14 mouse cellular contexts compared by ENCODE assay signal in the genomic region with DNA sequence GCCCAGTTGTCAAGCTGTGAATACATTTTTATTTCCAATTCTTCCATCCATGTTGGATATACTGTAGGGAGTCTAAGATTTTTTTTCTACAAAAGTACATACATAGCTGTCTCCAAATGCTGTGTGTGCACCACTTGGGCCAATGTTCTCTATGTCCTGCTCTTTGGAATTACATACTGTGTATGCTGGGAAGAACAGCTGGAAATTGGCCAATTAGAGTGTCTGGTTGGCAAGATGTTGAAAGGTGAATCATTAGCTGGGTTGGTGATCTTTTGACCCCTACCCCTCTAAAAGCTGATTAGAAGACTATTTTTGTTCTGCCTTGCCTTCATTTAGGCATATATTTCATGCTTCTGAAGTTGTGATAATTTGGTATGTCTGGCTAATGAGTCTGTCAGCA.
"Had no signal": no experiment of that assay in that cellular context is flagged by ENCODE, and none has a peak within 500 bp of the region (broad histone marks: within the 10 kb centered on the region; RNA-seq: fewer than 3 reads in every experiment).

No protein-coding gene starts in this region.

- H3K4me2 ChIP-seq: limb, embryonic 12.5 days; liver, embryonic 13.5 days; lung, embryonic 14.5 days; midbrain, embryonic 11.5 days; midbrain, embryonic 15.5 days; neural tube, embryonic 12.5 days had no signal

- H3K4me3 ChIP-seq: limb, embryonic 12.5 days; liver, embryonic 13.5 days; midbrain, embryonic 15.5 days; neural tube, embryonic 12.5 days had no signal

- ATAC-seq: inflammation-experienced regulatory T-cells, adult 6 months; intestine, postnatal 0 days; midbrain, embryonic 15.5 days had no signal

- H3K27me3 ChIP-seq: limb, embryonic 12.5 days; liver, embryonic 13.5 days; midbrain, embryonic 15.5 days; neural tube, embryonic 12.5 days had no signal

- H3K36me3 ChIP-seq: limb, embryonic 12.5 days; liver, embryonic 13.5 days; midbrain, embryonic 15.5 days; neural tube, embryonic 12.5 days had no signal

- DNase-seq: layer of hippocampus, adult 9-11 months; layer of hippocampus, postnatal 36 days; liver, embryonic 13.5 days; lung, embryonic 14.5 days; lung, postnatal 10 days; lung, postnatal 4 days; thymus, postnatal 4 days had no signal

- H3K27ac ChIP-seq: limb, embryonic 12.5 days; liver, embryonic 13.5 days; midbrain, embryonic 15.5 days; neural tube, embryonic 12.5 days; stomach, postnatal 0 days had no signal

- H3K9me3 ChIP-seq: midbrain, embryonic 15.5 days had no signal

- H3K9ac ChIP-seq: limb, embryonic 12.5 days; liver, embryonic 13.5 days; lung, embryonic 14.5 days; midbrain, embryonic 15.5 days; neural tube, embryonic 12.5 days had no signal

- H3K4me1 ChIP-seq: limb, embryonic 12.5 days; liver, embryonic 13.5 days; midbrain, embryonic 15.5 days; neural tube, embryonic 12.5 days had no signal
